Mouse (Mus musculus): Measurements from ENCODE around the gene Trim30a. TPM values are rescaled to one million over a fixed set of nuclear protein-coding genes. Genes with fewer than 3 reads are reported as not detected.
A peak's percentile ranks its signal among the peaks of the same experiment; 100 is the strongest.
"Not testable (repeated sequence)": the region's sequence is repeated elsewhere in the genome, so short reads cannot be mapped to it uniquely, and the experiment has no call there.

The Trim30a gene
- polyA plus RNA-seq (2015; fragmentation: Nextera tagmentation; extraction: Ambion mirVana) = 1.8 and 2.4 TPM in 2 replicates

DNA sequence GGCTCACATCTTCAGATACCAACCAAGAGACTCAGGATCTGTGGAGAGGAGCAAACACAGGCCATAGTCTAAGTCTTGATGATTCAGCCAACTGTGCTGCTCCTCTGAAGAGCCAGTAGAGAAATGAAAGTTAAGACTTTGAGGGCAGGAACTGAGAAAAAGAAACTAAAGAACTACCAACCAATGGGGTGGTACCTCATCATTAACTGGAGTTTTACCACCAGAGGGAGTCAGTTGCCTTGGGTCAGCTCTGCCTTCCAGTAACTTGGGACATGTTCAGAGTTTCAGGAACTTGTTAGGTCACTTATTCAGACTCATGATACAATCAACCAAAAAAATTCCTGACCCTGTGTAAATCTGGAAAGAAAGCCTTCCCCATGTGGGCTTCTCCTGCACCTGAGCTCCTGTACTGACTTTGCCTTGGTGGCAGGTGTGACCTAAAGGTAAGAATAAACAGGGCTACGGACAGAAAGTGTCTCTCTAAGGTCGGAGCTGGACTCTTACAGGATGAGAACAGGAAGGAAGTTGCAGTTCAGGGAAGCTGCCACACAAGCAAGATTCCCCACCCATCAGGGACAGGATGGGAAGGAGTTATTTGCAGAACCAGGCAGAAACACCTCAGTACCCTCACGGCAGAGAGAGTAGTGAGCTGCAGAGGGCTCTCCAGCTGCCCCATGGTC is at the start of gene Trim30a:
Gene Trim30a (minus strand): TSS at position 129 of the 680 bp plus-strand sequence.
- WGBS = 55% methylated on average over 3 of the region's 3 CpGs
- Histone ChIP-seq H3K4me2 (ENCODE audit: low read depth, low read length) (no peak within 1 kb of the TSS), H3K27me3 (ENCODE audit: control insufficient read depth, insufficient read depth, low read length) (no peaks in the 10 kb centered on the region), H3K9me3 (replicated peaks; ENCODE audit: control insufficient read depth, low read length) (no peaks in the 10 kb centered on the region), H3K27ac (ENCODE audit: low read length) (no peak within 1 kb of the TSS), H3K4me3 (replicated peaks; ENCODE audit: low read length) (no peak within 1 kb of the TSS), H3K9ac (ENCODE audit: low read length) (no peak within 1 kb of the TSS), H3K4me1 (ENCODE audit: control insufficient read depth, insufficient read depth, low read length) (no peaks in the 10 kb centered on the region), H3K36me3 (ENCODE audit: control insufficient read depth, insufficient read depth, low read length) (no peaks in the 10 kb centered on the region)
- peak; percentile 50; the same call in 1 of the 2 replicates for ATAC-seq (ENCODE audit: insufficient read depth, low FRiP score)

DNA sequence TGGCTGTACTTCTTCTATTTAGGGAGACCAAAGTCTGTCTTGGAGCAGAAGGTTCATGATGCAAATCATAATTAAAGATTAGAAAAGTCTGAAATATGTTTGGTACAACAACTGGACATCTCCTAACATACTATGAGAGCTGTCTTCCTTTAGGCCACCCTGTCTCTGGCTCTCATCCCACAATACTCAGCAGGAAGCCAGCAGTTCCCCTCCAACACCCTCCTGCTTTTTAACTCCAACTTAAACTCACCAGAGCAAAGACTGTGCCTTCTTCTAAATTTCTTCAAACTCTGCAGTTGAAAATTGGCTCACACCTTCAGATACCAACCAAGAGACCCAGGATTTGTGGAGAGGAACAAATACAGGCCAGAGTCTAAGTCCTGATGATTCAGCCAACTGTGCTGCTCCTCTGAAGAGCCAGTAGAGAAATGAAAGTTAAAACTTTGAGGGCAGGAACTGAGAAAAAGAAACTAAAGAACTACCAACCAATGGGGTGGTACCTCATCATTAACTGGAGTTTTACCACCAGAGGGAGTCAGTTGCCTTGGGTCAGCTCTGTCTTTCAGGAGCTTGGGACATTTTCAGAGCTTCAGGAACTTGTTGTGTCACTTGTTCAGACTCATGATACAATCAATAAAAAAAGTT is 42.5 kb upstream of the Trim30a start, which contains the start of gene Trim30d:
Gene Trim30d (minus strand): TSS at position 429 of the 645 bp plus-strand sequence.
- H3K27me3 ChIP-seq (ENCODE audit: control insufficient read depth, insufficient read depth, low read length); H3K4me3 ChIP-seq (replicated peaks; ENCODE audit: low read length); H3K27ac ChIP-seq (ENCODE audit: low read length); H3K4me1 ChIP-seq (ENCODE audit: control insufficient read depth, insufficient read depth, low read length); H3K36me3 ChIP-seq (ENCODE audit: control insufficient read depth, insufficient read depth, low read length); H3K9ac ChIP-seq (ENCODE audit: low read length); H3K9me3 ChIP-seq (replicated peaks; ENCODE audit: control insufficient read depth, low read length); H3K4me2 ChIP-seq (ENCODE audit: low read depth, low read length); ATAC-seq (ENCODE audit: insufficient read depth, low FRiP score): not testable (repeated sequence)

DNA sequence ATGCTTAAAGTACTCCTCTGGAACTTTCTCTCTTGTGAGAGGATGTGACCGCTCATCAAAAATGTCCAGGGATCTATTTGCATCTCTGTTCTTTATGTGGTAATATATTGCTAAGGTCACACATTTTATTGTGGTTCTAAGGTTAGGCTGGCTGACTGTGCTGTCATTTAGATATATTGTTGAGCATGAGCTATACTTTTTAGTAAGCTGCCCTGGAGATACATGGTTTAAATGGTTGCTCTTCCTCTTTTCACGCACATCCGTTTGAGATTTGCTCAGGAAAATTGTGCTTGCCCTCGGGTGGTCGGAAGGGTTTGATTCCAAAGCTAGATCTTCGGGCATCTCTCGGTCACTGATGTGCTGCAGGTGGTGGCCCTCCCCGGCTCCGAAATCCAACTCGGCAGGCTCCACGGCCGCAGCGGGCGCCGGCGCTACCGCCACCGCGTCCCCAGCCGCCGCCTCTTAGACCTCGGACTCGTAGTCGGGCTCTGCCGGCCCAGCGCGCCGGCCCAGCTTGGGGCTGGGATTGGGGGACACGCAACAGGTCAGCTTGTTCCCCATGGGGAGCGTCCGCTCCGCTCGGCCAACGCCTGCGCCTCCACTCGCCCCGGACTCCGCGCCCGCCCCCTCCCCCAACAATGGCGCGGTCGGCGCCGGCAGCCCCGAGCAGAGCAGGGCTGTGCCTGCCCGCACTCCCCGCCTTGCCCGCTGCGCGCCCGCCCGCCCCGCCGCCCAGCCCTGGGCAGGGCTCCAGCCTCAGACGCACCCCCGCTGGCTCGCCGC is 36.8 kb upstream of the Trim30a start:
- H3K27me3 ChIP-seq (ENCODE audit: control insufficient read depth, insufficient read depth, low read length) = no peaks in the 10 kb centered on the region
- no peaks in the 10 kb centered on the region for H3K4me1 ChIP-seq (ENCODE audit: control insufficient read depth, insufficient read depth, low read length)
- no peaks in the 10 kb centered on the region for H3K9me3 ChIP-seq (replicated peaks; ENCODE audit: control insufficient read depth, low read length)
- ATAC-seq (ENCODE audit: insufficient read depth, low FRiP score) = peak; percentile 89
- H3K27ac ChIP-seq (ENCODE audit: low read length) = no peak overlapping the region
- 3% methylated on average over 49 of the region's 59 CpGs for WGBS
- H3K4me3 ChIP-seq (replicated peaks; ENCODE audit: low read length) = peak overlapping the region; percentile 52
- peak overlapping the region; percentile 65 for H3K9ac ChIP-seq (ENCODE audit: low read length)
- H3K36me3 ChIP-seq (ENCODE audit: control insufficient read depth, insufficient read depth, low read length) = no peaks in the 10 kb centered on the region
- peak overlapping the region; percentile 62 for H3K4me2 ChIP-seq (ENCODE audit: low read depth, low read length)

DNA sequence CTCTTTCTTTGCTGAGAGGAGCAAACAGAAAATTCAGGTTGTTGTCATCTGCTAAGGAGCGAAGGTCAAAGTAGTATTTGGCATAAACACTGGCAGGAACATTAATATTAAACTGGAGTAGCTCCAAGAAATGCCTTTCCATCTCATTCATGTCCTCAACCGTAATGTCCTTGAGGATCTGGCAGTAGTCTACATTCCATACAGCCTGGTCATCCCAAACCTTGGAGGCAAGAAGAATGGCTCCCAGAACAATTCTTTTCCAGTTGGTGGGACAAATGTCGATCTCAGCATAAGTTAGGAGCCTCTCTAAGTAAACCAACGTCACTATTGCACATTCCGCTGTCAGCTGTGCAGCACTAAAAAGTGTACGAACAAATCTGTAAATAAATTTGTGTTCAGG is 36.2 kb upstream of the Trim30a start:
- not testable (repeated sequence) for H3K27ac ChIP-seq (ENCODE audit: low read length); H3K4me3 ChIP-seq (replicated peaks; ENCODE audit: low read length); H3K4me2 ChIP-seq (ENCODE audit: low read depth, low read length); H3K4me1 ChIP-seq (ENCODE audit: control insufficient read depth, insufficient read depth, low read length); ATAC-seq (ENCODE audit: insufficient read depth, low FRiP score); H3K9me3 ChIP-seq (replicated peaks; ENCODE audit: control insufficient read depth, low read length); H3K9ac ChIP-seq (ENCODE audit: low read length); H3K36me3 ChIP-seq (ENCODE audit: control insufficient read depth, insufficient read depth, low read length); H3K27me3 ChIP-seq (ENCODE audit: control insufficient read depth, insufficient read depth, low read length)
- 51% methylated on average over 6 of the region's 6 CpGs for WGBS

DNA sequence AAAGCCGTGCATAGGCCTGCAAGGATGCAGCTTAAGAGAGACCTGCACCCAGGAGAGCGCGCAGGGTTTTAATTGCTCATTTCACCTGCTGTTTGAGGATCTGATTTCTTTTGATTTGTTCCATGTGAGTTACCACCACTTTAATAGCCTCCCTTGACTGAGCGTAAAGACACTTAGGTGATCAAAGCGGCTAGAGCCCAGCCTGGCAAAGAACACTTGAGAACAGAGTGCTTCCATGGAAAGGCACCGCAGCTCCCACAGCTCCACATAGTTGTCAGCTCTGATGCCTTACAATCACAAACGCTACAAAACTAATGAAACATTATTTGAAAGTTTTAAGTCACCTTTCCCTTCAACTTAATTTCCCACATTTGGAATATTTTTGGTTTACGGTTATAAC is 34.5 kb upstream of the Trim30a start:
- H3K36me3 ChIP-seq (ENCODE audit: control insufficient read depth, insufficient read depth, low read length); H3K27me3 ChIP-seq (ENCODE audit: control insufficient read depth, insufficient read depth, low read length); H3K4me2 ChIP-seq (ENCODE audit: low read depth, low read length); H3K4me3 ChIP-seq (replicated peaks; ENCODE audit: low read length); H3K9ac ChIP-seq (ENCODE audit: low read length); ATAC-seq (ENCODE audit: insufficient read depth, low FRiP score); H3K27ac ChIP-seq (ENCODE audit: low read length); H3K4me1 ChIP-seq (ENCODE audit: control insufficient read depth, insufficient read depth, low read length); H3K9me3 ChIP-seq (replicated peaks; ENCODE audit: control insufficient read depth, low read length): not testable (repeated sequence)
- 71% methylated on average over 6 of the region's 8 CpGs for WGBS

DNA sequence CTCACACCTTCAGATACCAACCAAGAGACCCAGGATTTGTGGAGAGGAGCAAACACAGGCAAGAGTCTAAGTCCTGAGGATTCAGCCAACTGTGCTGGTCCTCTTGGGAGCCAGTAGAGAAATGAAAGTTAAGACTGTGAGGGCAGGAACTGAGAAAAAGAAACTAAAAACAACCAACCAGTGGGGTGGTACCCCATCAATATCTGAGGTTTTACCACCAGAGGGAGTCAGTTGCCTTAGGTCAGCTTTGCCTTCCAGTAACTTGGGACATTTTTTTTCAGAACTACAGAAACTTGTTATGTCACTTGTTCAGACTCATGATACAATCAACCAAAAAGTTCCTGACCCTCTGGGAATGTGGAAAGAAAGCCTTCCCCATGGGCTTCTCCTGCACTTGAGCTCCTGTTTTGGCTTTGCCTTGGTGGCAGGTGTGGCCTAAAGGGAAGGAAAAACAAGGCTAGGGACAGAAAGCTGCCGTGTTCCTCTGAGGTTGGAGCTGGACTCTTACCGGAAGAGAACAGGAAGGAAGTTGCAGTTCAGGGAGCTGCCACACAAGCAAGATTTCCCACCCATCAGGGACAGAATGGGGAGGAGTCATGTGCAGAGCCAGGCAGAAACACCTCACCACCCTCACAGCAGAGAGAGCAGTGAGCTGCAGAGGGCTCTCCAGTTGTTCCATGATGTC is 18.9 kb downstream of the Trim30a start:
- Histone ChIP-seq H3K9ac (ENCODE audit: low read length) (no peak overlapping the region), H3K36me3 (ENCODE audit: control insufficient read depth, insufficient read depth, low read length) (no peaks in the 10 kb centered on the region), H3K4me2 (ENCODE audit: low read depth, low read length) (no peak overlapping the region; the same call in none of the 2 replicates), H3K9me3 (replicated peaks; ENCODE audit: control insufficient read depth, low read length) (no peaks in the 10 kb centered on the region), H3K27ac (ENCODE audit: low read length) (0 out of 2 replicates have a peak overlapping the region, but pooled peaks have one; percentile 23), H3K4me3 (replicated peaks; ENCODE audit: low read length) (no peak overlapping the region; the same call in 1 of the 2 replicates), H3K4me1 (ENCODE audit: control insufficient read depth, insufficient read depth, low read length) (no peaks in the 10 kb centered on the region), H3K27me3 (ENCODE audit: control insufficient read depth, insufficient read depth, low read length) (no peaks in the 10 kb centered on the region)
- WGBS = 51% methylated on average over 2 of the region's 2 CpGs
- ATAC-seq (ENCODE audit: insufficient read depth, low FRiP score) = 0 out of 2 replicates have a peak, but pooled peaks have one; percentile 44

DNA sequence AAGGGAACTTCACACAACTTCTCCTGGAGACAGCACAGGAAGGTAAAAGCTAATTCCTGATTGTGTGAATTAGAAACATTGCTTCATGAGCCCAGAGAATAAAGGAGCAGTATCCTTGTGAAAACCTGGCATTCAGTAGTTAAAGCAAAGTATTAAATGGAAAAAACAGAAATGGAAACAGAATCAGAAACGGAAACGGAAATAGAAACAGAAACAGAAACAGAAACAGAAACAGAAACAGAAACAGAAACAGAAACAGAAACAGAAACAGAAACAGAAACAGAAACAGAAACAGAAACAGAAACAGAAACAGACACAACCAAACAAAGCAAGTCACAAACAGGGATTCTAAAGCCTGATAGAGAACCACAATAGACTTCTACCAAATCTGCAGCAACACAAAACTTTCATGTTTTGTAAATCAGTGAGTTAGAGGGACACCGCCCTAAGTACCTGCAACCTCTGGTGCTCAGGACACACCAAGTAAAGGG is 60.5 kb downstream of the Trim30a start:
- Histone ChIP-seq H3K27me3 (ENCODE audit: control insufficient read depth, insufficient read depth, low read length) (no peaks in the 10 kb centered on the region), H3K36me3 (ENCODE audit: control insufficient read depth, insufficient read depth, low read length) (no peaks in the 10 kb centered on the region), H3K27ac (ENCODE audit: low read length) (no peak overlapping the region), H3K4me3 (replicated peaks; ENCODE audit: low read length) (no peak overlapping the region), H3K4me2 (ENCODE audit: low read depth, low read length) (no peak overlapping the region), H3K4me1 (ENCODE audit: control insufficient read depth, insufficient read depth, low read length) (no peaks in the 10 kb centered on the region), H3K9ac (ENCODE audit: low read length) (no peak overlapping the region), H3K9me3 (replicated peaks; ENCODE audit: control insufficient read depth, low read length) (no peaks in the 10 kb centered on the region)
- 91% methylated on average over 3 of the region's 3 CpGs for WGBS
- ATAC-seq (ENCODE audit: insufficient read depth, low FRiP score) = no peak

DNA sequence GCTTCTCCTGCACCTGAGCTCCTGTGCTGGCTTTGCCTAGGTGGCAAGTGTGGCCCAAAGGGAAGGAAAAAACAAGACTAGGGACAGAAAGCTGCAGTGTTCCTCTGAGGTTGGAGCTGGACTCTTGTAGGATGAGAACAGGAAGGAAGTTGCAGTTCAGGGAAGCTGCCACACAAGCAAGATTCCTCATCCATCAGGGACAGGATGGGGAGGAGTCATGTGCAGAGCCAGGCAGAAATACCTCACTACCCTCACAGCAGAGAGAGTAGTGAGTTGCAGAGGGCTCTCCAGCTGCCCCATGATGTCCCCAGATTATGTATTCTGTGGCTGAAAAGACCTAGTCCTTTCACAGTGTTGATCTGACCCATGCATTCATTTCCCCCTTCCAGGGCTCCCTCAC is 63.9 kb downstream of the Trim30a start:
- H3K4me1 ChIP-seq (ENCODE audit: control insufficient read depth, insufficient read depth, low read length) = no peaks in the 10 kb centered on the region
- ATAC-seq (ENCODE audit: insufficient read depth, low FRiP score) = no peak
- no peak overlapping the region; the same call in 1 of the 2 replicates for H3K27ac ChIP-seq (ENCODE audit: low read length)
- H3K9ac ChIP-seq (ENCODE audit: low read length) = no peak overlapping the region
- no peaks in the 10 kb centered on the region for H3K9me3 ChIP-seq (replicated peaks; ENCODE audit: control insufficient read depth, low read length)
- H3K4me3 ChIP-seq (replicated peaks; ENCODE audit: low read length) = no peak overlapping the region
- H3K36me3 ChIP-seq (ENCODE audit: control insufficient read depth, insufficient read depth, low read length) = no peaks in the 10 kb centered on the region
- H3K27me3 ChIP-seq (ENCODE audit: control insufficient read depth, insufficient read depth, low read length) = no peaks in the 10 kb centered on the region
- H3K4me2 ChIP-seq (ENCODE audit: low read depth, low read length) = no peak overlapping the region
